Mouse (Mus musculus) kidney, postnatal 0 days (tissue): ENCODE results near the gene Slc16a3. TPM values are rescaled to one million over a fixed set of nuclear protein-coding genes. Genes with fewer than 3 reads are reported as not detected.

ENCODE experiments used
- ATAC-seq: fragments of 200-750 bp; cut with Nextera tagmentation; replicated peaks from 2 replicates; pipeline ENCODE4 v1.8.0; 2017; ENCODE audit warnings: low read depth, moderate number of reproducible peaks, moderate TSS enrichment, moderate library complexity; ENCODE audit not compliant: low FRiP score
- DNase-seq: peaks from one replicate; pipeline ENCODE4 v3.0.0-alpha.2; 2016; ENCODE audit warnings: low spot score
- H3K27ac ChIP-seq: fragments of 300-500 bp; sonication (generic); 2 replicates; pipeline ENCODE4 v1.5.1; 2014; ENCODE audit warnings: mild to moderate bottlenecking
- H3K27me3 ChIP-seq: fragments of 300-500 bp; sonication (generic); 2 replicates; pipeline ENCODE4 v1.6.1; 2014; ENCODE audit warnings: low read length, mixed read lengths; ENCODE audit not compliant: insufficient read depth
- H3K36me3 ChIP-seq: fragments of 300-500 bp; sonication (generic); 2 replicates; pipeline ENCODE4 v1.6.1; 2014; ENCODE audit warnings: low read length, mixed read lengths; ENCODE audit not compliant: insufficient read depth
- H3K4me1 ChIP-seq: fragments of 300-500 bp; sonication (generic); replicated peaks from 2 replicates; pipeline ENCODE4 v1.6.1; 2014; ENCODE audit warnings: antibody characterized with exemption, low read length, mixed read lengths; ENCODE audit not compliant: insufficient read depth
- H3K4me2 ChIP-seq: fragments of 300-500 bp; sonication (generic); 2 replicates; pipeline ENCODE4 v1.6.1; 2014; ENCODE audit warnings: mild to moderate bottlenecking, low read length, moderate library complexity, mixed read lengths
- H3K4me3 ChIP-seq: fragments of 300-500 bp; sonication (generic); replicated peaks from 2 replicates; pipeline ENCODE4 v1.5.1; 2014; ENCODE audit warnings: low read depth, low read length
- H3K9ac ChIP-seq: fragments of 300-500 bp; sonication (generic); 2 replicates; pipeline ENCODE4 v1.6.1; 2014; ENCODE audit warnings: low read depth, low read length
- H3K9me3 ChIP-seq: fragments of 300-500 bp; sonication (generic); replicated peaks from 2 replicates; pipeline ENCODE4 v1.6.1; 2016; ENCODE audit warnings: low read length, inconsistent platforms, mixed read lengths
- CTCF ChIP-seq: IDR thresholded peaks from 2 replicates; pipeline ENCODE4 v1.5.1; 2016; ENCODE audit warnings: antibody characterized with exemption, low read depth, mild to moderate bottlenecking, moderate library complexity
- WGBS: fragments of 180-500 bp; shearing (Covaris S2); extraction: QIAGEN DNeasy Blood & Tissue Kit; methylation state at CpG from one replicate; pipeline ENCODE4 v1.1.7; 2014; 5-methylcytosine and 5-hydroxymethylcytosine counted together
- polyA plus RNA-seq: library from polyadenylated mRNA; unstranded; fragments of >200 nt; fragmentation: Nextera tagmentation; extraction: Ambion mirVana; gene quantifications from 2 replicates; pipeline ENCODE4 v1.2.1, GENCODE M21; 2015

Gene Slc16a3
- 10.0 and 10.2 TPM in 2 replicates for polyA plus RNA-seq

DNA sequence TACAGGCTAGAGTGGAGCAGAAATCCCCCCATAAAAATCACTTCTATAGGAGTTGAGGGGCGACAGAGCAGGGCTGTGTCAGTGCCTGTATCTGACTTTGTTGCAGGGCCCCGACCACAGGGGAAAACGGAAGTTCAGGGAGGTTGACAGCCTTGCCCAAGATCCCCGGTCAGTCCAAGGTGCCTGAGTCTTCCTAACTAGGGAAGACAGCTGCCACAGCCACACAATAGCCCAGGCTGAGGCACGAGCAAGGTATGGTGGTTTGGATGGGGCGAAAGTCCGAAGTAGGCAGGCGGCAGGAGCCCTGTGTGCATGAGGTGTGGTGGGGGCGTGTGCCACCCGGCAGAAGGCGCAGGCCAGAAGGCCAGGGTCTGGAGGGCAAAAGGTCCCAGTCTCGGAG is at the start of gene Slc16a3:
Slc16a3 (plus strand) TSS at position 153 of the 400 bp plus-strand sequence.
- DNase-seq (no peak), ATAC-seq (peak; percentile 31; the same call in 1 of the 2 replicates)
- Histone ChIP-seq H3K27ac (peak within 1 kb of the TSS; percentile 25; the same call in 1 of the 2 replicates), H3K4me1 (peaks cover 23% of the 10 kb centered on the region), H3K36me3 (no peaks in the 10 kb centered on the region), H3K4me2 (peak within 1 kb of the TSS; percentile 89), H3K27me3 (no peaks in the 10 kb centered on the region), H3K9me3 (no peaks in the 10 kb centered on the region), H3K9ac (peak within 1 kb of the TSS; percentile 59), H3K4me3 (peak within 1 kb of the TSS; percentile 52)
- TF ChIP-seq CTCF: no peak
- 22% methylated on average over 12 of the region's 12 CpGs for WGBS

DNA sequence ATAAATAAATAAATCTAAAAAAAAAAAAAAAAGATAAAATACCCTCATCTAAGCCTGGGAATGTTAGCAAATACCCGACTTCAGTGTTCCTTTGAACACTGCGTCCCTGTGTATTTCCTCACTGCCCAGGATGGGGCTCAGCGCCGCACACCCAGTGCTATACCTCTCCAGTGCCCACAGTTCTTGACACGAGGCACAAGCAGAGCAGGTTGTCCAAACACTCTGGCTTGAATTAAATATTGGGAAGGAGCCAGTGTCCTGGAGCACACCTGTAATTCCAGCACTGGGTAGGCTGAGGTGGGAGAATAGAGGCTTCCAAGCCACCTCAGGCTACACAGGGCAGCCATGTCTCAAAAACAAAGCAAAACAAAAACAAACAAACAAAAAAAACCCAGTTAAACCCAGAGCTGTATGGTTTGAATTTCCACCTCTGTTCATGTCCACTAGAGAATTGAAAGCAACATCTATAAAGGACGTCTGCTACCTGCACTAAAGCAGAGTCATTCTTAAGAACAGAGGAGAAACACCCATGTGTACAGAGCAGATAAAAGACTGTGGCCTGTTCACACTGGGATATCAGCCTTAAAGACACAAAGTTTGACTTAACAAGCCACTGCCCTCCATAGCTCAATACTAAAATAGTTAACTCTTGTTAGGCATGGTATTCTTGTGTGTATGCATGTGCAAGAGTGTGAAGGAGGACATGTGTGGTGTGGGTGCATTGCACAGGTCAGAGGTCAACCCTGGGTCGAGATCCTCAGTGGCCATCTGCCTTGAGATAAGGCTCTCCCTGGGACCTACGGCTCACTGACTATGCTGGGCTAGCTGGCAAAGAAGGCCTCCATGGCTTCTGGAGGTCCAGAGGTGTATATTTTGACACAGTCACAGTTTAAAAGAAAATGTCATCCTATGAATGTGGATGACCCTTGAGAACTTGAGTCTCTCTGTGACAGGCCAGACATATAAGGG is 47.7 kb upstream of the Slc16a3 start:
- no peak for TF ChIP-seq CTCF
- ATAC-seq: no peak
- Histone ChIP-seq H3K9ac (no peak overlapping the region), H3K4me2 (no peak overlapping the region), H3K36me3 (0 out of 2 replicates have a peak, but pooled peaks cover 7% of the 10 kb centered on the region), H3K27me3 (no peaks in the 10 kb centered on the region), H3K9me3 (no peaks in the 10 kb centered on the region), H3K4me3 (no peak overlapping the region), H3K4me1 (no peaks in the 10 kb centered on the region), H3K27ac (peak overlapping the region; percentile 8; the same call in 1 of the 2 replicates)
- 83% methylated on average over 8 of the region's 8 CpGs for WGBS
- no peak for DNase-seq

DNA sequence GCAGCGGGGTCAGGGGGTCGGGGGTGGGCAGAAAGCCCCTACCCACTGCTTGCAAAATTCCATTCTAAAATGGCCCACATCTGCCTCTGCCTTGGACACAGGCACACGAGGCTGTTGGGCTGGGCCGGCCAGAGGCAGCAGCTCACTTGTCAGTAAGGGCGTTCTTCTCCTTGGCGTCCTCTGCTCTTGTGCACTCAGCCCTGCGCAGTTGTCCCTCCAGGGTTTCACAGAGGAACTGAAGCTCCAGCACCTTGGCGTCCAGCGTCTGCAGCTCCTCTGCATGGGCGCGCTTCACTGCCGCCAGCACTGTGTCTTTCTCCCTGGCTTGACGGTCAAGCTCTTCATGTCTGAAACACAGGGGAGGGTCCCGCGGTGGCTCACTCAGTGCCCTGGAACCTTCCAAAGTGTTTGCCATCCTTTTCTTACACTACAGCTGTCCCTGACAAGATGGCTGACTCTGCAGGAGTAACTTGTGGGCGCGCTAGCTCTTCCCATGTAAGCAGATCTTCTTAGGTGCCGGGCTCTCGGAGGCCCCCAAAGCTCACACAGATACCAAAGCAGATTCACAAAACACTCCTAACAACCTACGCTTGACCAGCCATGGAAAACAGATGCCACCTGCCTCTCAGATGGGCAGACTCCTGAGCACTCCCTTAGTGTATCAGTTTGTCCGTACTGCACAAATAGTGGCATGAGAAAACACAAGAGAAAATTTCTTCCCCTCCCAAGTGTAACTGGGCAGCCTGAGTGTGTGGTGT is 46.4 kb upstream of the Slc16a3 start:
- 54% methylated on average over 21 of the region's 21 CpGs for WGBS
- H3K9me3 ChIP-seq: no peaks in the 10 kb centered on the region
- H3K9ac ChIP-seq: 0 out of 2 replicates have a peak overlapping the region, but pooled peaks have one; percentile 14
- H3K4me2 ChIP-seq: peak overlapping the region; percentile 27
- H3K27me3 ChIP-seq: no peaks in the 10 kb centered on the region
- H3K4me3 ChIP-seq: no peak overlapping the region
- peak; percentile 62 for ATAC-seq
- H3K36me3 ChIP-seq: 0 out of 2 replicates have a peak, but pooled peaks cover 5% of the 10 kb centered on the region
- DNase-seq: peak; percentile 75
- no peaks in the 10 kb centered on the region for H3K4me1 ChIP-seq
- H3K27ac ChIP-seq: peak overlapping the region; percentile 81
- TF ChIP-seq CTCF: no peak

DNA sequence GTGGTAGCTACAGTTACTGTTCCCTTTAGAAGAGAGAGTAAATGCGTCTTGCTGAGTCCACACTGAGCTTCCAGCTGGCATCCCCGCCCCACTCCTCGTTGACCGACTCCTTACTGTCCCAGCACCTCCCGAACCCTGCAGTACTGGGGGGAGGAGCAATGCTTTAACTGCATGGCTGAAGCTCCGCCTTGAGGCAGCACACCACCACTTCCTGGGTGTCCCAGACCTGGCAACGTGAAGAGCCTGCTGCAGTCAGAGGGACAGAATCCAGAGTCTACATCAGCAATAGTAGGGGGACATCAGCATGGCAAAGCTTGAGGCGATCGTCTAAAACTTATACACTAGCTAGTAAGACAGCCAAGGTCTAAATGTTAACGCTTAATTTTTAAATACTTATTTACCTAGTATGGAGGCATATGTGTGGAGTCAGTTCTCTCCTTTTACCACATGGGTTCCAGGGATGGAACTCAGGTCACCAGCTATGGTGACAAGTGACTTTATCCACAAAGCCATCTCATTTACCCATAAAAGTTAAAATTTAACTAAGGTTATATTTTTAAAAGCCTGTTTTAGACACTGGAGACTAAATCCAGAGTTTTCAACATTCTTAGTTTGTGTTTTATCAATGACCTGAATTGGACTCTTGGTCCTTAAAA is 45.7 kb upstream of the Slc16a3 start:
- TF ChIP-seq CTCF: peak; percentile 21; the same call in 1 of the 2 replicates
- H3K9me3 ChIP-seq: no peaks in the 10 kb centered on the region
- H3K27ac ChIP-seq: peak overlapping the region; percentile 81
- ATAC-seq: peak; percentile 79
- DNase-seq: peak; percentile 78
- no peaks in the 10 kb centered on the region for H3K27me3 ChIP-seq
- no peaks in the 10 kb centered on the region for H3K4me1 ChIP-seq
- H3K36me3 ChIP-seq: 0 out of 2 replicates have a peak, but pooled peaks cover 5% of the 10 kb centered on the region
- no peak overlapping the region for H3K4me3 ChIP-seq
- 40% methylated on average over 10 of the region's 10 CpGs for WGBS
- H3K9ac ChIP-seq: 0 out of 2 replicates have a peak overlapping the region, but pooled peaks have one; percentile 14
- H3K4me2 ChIP-seq: peak overlapping the region; percentile 27; the same call in 1 of the 2 replicates

DNA sequence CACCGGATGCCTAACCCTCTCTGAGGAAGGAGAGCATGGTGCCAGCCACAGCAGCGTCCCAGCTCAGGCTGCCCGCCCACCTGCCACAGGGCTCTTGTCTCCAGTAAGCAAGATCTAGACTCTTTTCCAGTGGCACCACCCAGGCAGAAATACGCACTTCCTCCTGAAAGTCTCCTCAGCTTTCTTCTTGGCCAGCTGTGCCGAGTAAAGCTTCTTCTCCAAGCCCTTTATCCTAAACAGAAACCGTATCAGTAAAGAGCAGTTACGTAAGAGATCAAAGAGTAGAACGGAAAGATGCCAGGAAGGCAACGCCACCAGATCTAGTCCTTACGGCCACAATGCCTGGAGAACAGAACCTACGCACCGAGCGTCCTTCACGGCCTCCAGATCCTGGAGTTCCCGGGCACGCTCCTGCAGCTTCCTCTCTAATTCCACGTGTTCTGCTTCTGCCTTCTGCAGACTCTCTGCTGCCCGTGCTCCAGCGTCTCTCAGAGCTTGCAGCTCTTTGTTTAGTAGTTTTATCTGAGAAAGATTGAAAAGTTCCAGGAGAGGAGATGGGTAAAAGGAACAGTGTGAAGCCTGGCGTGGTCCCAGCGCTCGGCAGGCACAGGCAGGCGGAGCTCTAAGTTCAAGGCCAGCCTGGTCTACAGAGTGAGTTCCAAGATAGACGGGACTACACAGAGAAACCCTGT is 45.0 kb upstream of the Slc16a3 start:
- ATAC-seq (no peak), DNase-seq (no peak)
- no peaks in the 10 kb centered on the region for H3K4me1 ChIP-seq
- H3K36me3 ChIP-seq: 0 out of 2 replicates have a peak, but pooled peaks cover 5% of the 10 kb centered on the region
- no peak overlapping the region for H3K4me2 ChIP-seq
- 75% methylated on average over 24 of the region's 24 CpGs for WGBS
- no peaks in the 10 kb centered on the region for H3K9me3 ChIP-seq
- H3K27me3 ChIP-seq: no peaks in the 10 kb centered on the region
- H3K4me3 ChIP-seq: no peak overlapping the region
- peak overlapping the region; percentile 81; the same call in 1 of the 2 replicates for H3K27ac ChIP-seq
- H3K9ac ChIP-seq: no peak overlapping the region
- TF ChIP-seq CTCF: no peak
